Mouse (Mus musculus) spleen, adult 12 weeks (tissue): Measurements from ENCODE around the gene Zdhhc9.
"Not testable (repeated sequence)": the region's sequence is repeated elsewhere in the genome, so short reads cannot be mapped to it uniquely, and the experiment has no call there.

Experiments
- DNase-seq: peaks from one replicate; pipeline ENCODE4 v3.0.0; 2022; ENCODE audit warnings: low spot score

Gene Zdhhc9

GRCm38 (mm10) chrX:48208519-48209185 lies at the start of gene Zdhhc9:
TSS of gene Zdhhc9 (minus strand) at chrX:48208878.
- DNase-seq: peak; percentile 65

GRCm38 (mm10) chrX:48257011-48257410 lies 48.3 kb upstream of the Zdhhc9 start:
- DNase-seq: no peak

- peak; percentile 86 for DNase-seq
These were observed 47.9 kb upstream of the Zdhhc9 start, which contains the start of gene Utp14a for GRCm38 (mm10) chrX:48256468-48257007. TSS of gene Utp14a (plus strand) at chrX:48256862.

GRCm38 (mm10) chrX:48255830-48256428 lies 47.3 kb upstream of the Zdhhc9 start:
- DNase-seq: no peak

DNA sequence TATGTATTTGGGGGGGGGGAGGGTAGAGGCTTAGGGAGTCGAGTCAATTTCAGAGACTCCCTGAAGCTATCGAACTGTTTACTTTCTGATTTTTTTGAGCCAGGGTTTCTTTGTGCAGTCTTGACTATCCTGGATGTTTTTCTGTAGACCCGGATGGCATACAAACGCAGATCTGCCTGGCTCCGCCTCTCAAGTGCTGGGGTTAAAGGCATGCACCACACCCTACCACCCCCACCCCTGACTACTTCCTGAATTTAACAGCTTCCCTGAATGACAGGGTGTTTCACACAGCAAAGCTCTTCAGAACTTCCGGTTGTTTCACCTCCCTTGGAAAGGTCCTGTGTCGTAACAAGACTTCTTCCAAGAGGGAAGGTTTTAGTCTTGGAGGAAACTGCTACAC lies 25.7 kb upstream of the Zdhhc9 start:
- no peak for DNase-seq

DNA sequence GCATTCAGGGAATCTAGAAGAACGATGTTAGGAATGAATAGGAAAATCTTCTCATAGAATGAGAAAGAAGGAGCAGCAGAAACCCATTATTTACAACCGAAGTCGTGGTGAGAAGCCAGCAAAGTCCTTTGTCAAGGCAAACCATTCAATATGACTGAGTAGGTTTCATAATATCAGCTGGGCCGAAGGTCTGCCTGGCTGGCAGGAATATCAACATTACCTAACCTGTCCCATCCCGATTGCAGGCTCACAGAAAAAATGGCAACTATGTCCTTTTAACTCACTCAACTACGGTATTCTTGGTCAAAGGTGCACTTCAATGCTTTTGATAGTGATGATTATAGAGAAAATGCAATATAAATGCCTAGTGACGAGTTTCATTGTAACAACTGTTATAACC lies 17.5 kb upstream of the Zdhhc9 start:
- DNase-seq: no peak

GRCm38 (mm10) chrX:48222706-48223105 lies 14.0 kb upstream of the Zdhhc9 start:
- no peak for DNase-seq

DNA sequence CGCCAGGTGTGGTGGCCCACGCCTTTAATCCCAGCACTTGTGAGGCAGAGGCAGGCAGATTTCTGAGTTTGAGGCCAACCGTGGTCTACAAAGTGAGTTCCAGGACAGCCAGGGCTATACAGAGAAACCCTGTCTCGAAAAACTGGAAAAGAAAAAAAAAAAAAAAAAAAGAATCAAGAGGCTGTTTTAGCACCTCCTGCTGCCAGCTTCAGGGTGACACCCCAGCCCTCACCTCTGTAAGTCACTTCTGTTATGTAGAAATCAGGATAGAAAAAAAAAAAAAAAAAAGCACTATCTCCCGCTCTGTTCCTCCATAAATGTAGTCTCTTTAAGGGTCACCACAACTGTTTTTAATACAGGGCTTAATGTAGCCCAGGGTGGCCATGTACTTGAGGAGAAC lies 10.8 kb upstream of the Zdhhc9 start:
- no peak for DNase-seq

DNA sequence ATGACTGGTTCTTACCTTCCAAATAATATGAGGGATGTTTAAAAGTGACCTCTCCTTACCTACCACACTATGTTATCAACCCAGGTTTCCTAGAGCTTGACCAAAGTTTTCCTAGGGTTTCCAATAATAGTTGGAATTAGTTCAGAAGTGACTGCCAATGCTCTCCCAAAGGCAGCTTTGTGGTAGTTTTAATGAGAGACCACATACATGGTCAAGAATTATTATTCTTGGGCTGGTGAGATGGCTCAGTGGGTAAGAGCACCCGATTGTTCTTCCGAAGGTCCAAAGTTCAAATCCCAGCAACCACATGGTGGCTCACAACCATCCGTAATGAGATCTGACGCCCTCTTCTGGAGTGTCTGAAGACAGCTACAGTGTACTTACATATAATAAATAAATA lies 1.1 kb upstream of the Zdhhc9 start:
- not testable (repeated sequence) for DNase-seq

DNA sequence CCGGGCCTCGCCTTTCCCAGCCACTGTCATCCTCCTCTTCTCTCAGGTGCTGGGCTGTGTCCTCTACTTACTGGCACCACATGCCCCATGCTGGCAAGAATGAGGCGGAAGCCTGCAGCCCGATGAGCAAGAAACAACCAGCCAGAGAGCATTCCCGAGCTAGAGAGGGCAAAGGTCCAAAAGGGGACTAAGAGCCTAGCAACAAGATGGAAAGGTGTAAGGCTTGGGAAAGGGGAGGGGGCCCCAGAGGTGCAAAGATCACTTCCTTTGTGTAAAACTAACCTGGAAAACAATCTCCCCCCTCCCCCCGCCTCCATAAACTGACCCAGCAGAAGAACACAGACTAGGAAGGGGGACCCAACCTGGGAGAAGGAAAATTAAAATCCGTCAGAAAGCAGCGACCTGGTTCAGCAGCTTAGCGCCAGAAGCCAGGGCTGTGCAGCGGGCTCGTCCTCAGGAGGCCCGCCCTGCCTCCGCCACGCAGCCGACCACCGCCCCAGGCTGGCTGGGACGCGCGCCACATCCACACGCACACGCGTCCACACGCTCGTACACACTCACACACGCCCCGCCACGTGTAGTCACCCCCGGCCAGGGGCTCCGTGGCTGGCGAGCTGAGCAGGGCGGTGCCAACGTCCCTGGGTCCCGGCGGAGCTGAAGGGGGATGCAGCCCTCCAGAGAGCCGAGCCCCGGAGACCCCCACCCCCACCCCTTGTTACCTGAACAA lies 754 bp downstream of the Zdhhc9 start:
- peak; percentile 3 for DNase-seq

- DNase-seq: no peak
These were observed 4.2 kb downstream of the Zdhhc9 start for GRCm38 (mm10) chrX:48204469-48204868.

DNA sequence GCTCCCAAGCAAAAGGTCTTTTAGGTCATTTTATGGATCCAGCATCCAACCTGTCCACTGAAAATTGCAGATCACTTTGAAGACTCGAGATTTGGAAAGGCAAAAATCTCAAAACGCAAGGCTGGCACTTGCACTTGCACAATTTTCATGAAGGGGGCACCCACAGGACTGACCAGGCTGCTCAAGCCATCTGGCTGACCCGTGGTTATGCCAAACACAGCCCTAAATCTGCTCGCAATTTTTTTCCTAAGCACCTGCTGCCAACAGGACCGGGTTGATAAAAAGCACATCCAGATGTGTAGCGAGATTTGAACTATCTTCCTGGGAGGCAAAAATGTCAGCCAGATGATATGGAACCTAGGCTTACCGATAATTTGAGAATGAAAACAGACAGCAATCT lies 4.9 kb downstream of the Zdhhc9 start:
- no peak for DNase-seq

DNA sequence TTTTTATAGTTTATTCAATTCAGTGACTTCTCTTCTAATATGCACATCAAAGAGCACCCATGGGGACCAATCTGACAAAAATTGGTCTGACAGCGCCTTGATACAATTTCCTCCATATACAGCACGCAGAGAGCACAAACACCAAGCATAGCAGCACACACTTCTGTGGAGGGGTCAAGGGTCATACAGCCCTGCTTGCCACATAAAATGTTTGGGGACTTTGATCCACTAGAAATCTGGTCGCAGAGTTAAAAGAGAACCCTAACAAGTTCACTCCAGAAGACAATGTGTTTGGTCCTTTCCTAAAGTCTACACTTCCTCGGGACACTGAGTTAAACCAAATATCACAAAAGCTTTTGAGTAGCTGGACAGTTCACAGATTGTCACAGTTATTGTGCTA lies 5.7 kb downstream of the Zdhhc9 start:
- no peak for DNase-seq

GRCm38 (mm10) chrX:48202436-48202835 lies 6.2 kb downstream of the Zdhhc9 start:
- DNase-seq: no peak

DNA sequence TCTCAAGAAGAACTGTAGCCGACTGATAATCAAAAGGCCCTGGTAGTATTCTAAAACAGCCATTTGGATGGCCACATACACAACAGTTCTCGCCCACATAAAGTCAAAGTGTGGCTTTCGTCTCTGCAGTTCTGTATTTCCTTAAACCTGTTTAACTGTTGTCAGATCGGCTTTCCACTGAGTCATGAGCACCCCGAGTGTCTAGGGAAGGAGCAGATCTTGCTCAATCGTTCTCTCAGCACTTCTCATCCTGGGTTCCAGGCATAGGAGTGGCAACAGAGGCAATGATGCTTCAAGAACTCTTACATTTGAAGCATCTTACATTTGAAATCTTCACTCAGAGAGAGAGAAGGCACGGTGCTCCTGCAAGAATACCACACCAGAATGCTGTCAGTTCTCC lies 6.7 kb downstream of the Zdhhc9 start:
- no peak for DNase-seq

DNA sequence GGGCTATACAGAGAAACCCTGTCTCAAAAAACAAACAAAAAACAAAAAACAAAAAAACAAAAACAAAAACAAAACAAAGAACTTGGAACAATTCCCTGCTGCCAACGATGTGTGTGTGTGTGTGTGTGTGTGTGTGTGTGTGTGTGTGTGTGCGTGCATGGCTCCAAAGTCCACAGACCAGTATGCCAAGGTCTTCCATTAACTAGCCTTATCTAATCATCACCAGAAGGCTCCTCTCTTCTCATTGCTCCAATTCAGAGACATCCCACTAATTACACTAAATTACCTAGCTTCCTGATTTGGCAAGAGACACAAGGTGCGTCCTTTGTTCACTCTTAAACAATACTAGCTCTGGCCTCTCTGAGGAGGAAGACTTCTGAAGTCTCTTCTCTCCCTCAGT lies 8.0 kb downstream of the Zdhhc9 start:
- DNase-seq: no peak

- DNase-seq: no peak
These were observed 9.7 kb downstream of the Zdhhc9 start for GRCm38 (mm10) chrX:48199026-48199425.

DNA sequence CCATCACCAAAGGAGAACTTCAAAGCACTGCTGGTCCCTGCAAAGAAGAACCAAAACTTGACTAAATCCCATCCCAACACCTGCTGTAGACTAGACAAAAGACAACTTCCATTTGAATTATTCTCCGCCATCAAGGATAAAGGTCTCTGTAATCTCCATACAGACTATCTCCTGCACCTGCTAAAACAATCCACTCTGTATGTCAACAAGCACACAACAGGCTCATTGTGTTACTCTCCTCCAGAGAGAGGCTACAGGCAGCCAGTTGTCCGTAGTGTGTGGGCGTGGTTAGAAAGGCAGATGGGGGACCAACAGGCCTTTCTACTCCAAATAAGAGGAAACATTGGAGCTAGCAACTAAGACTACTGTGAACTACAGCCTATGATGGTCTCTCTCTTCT lies 10.8 kb downstream of the Zdhhc9 start:
- no peak for DNase-seq

DNA sequence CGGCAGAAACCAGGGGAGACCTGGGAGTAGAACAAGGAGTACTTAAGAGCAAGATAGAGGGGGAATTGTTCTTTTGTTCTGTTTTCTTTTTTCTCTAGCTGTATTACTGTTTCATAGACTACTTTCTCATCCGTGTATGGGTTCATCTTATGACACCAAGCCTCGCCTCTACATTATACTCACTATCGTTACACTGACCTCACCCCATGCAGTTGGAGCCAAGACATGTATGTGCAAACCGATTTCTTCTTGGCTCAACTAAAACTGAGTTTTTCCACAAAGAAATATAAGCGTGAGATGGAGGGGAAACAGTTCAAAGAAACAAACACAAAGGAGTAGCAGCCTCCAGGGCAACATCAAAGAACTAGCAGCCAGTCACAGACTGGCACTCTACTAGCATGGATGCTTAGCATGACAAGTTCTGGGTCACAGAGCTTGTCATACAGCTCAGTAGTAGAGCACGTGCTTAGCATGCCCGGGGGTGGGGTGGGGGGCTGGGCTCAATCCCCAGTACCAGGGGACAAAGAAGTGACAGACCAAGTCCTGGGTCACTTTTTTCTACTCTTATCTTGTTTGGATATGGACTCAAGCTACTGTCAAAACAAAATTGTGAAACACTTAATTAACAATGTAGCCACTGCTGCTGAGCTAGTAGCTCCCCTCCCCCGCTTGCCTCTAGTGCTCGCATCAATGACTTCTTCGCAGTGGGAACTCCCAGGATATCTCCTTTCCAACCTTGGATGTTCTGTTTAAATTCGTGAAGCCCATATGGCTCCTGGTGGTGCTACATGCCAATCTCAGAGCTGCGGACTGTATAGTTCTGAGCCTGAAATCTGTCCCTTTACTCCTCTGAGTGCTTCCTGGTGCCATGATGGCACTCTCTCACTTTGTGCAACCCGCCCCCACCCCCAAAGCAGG lies 15.2 kb downstream of the Zdhhc9 start:
- DNase-seq: no peak

- DNase-seq: no peak
These were observed 17.4 kb downstream of the Zdhhc9 start for GRCm38 (mm10) chrX:48191261-48191660.

GRCm38 (mm10) chrX:48184703-48185102 lies 24.0 kb downstream of the Zdhhc9 start:
- no peak for DNase-seq

GRCm38 (mm10) chrX:48181844-48182243 lies 26.8 kb downstream of the Zdhhc9 start:
- DNase-seq: no peak
